Mouse (Mus musculus): Measurements from ENCODE around the gene Casc4.

The Casc4 gene

DNA sequence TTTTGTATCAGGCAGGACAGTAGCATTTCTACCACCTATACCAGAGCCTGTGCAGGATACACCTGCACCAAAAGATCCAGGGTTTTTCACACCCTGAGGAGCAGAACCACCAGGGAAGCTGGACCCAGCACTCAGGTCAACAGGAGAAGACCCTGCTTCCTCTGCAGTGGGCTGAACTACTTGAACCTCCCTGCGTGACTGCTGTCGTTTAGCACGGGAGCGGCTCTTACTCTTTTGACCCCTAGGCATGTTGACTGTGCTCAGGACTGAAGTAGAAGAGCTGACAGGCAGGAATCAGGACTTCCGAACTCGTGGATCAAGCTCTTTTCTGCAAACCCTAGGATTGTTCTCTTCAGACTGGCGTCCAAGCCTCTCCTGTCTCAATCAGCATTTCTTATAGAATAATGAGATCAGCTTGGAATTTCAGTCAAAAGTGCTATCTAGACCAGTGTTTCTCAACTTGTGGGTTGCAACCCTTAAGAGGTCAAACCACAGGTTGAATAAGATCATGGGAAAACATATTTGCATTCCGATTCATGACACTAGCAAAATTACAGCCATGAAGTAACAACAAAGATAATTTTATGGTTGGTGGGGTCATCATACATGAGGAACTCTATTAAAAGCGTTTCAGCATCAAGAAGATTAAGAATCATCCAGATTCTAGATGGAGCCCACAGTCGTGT, 88.3 kb downstream of the Casc4 start:
- peaks cover 10% of the 10 kb centered on the region for H3K36me3 ChIP-seq (ENCODE audit: insufficient read depth, low read length)
- TF ChIP-seq POU5F1 (IDR thresholded peaks at IDR 0.05; ENCODE audit: borderline replicate concordance, low read length): no peak
- no peak for TF ChIP-seq NANOG (IDR thresholded peaks at IDR 0.05; ENCODE audit: borderline replicate concordance, low read length)
- no peak for TF ChIP-seq CTCF (conservative IDR thresholded peaks at IDR 0.05; ENCODE audit: low read length)
- no peaks in the 10 kb centered on the region; the same call in 1 of the 2 replicates for H3K9me3 ChIP-seq (ENCODE audit: low read length)
- H3K4me3 ChIP-seq (replicated peaks; ENCODE audit: low read length): peak overlapping the region; percentile 99
- H3K4me1 ChIP-seq (replicated peaks; ENCODE audit: low read depth, low read length): peaks cover 23% of the 10 kb centered on the region
- no peaks in the 10 kb centered on the region for H3K27me3 ChIP-seq (ENCODE audit: insufficient read depth, low read length)

DNA sequence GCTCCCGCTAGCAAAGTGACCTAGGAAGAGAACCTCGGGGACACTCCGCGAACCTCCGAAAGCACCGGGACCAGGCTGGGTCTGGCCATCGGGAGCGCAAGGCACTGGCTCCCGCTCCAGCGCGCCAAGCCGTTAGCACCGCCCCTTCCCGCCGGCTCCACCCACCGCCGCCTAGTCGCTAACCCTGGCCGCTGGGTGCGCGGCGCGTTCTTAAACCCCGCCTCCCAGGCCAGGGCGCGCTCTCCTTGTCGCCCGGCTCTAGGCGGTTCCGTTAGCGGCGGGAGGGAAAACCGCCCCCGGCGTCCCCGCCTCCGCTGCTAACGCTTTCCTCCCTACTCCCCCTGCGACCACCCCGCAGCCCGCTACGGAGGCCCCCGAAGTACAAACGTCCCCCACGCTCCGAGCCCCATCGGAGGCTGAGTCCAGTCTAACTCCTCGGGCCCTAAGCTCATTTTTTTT, 89.0 kb downstream of the Casc4 start, which contains the start of the genes Ctdspl2 and Mageb3:
TSS of gene Ctdspl2 (plus strand) at position 237 of the 459 bp plus-strand sequence.
TSS of gene Mageb3 (minus strand) at position 328 of the 459 bp plus-strand sequence.
- H3K9me3 ChIP-seq (ENCODE audit: low read length): no peaks in the 10 kb centered on the region; the same call in 1 of the 2 replicates

DNA sequence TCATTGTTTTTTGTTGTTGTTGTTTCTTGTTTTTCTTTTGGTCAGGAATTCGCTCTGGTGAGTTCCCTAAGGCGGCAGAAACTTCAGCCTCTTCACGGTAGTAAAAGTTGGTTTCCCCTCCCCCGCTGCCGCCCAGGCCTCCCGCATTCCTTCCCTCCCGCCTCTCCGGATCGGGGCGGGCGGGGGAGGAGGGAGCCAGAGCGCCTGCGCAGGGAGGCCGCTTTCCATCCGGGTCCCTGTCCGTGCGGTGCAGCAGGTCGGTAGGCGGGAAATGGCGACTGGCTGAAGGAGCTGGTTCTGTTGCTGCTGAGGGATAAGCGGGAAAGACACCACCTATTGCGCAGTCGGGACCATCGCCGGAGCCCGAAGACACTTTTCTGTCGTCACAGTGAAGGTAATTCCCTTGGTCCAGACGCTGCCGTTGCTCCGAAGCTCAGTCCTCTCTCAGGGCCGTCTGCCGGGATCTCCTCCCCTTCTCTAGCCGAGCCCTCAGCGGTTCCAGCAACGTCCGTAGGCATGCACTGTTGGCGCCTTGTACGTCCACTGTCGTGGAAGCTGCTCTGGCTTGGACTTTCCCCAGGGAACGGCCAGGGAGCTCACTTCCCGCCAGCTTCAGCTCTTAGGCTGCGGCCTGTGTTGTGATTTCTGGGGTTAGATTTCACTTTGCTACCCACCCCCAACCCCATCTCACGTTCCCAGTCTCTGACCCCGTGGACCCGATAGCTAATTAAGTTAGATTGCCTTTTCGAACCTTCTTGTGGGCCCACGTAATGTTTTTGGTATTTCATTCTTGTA, 89.7 kb downstream of the Casc4 start:
- TF ChIP-seq CTCF (conservative IDR thresholded peaks at IDR 0.05; ENCODE audit: low read length) (no peak), POU5F1 (IDR thresholded peaks at IDR 0.05; ENCODE audit: borderline replicate concordance, low read length) (no peak), NANOG (IDR thresholded peaks at IDR 0.05; ENCODE audit: borderline replicate concordance, low read length) (no peak)
- H3K4me1 ChIP-seq (replicated peaks; ENCODE audit: low read depth, low read length): peaks cover 23% of the 10 kb centered on the region
- H3K9me3 ChIP-seq (ENCODE audit: low read length): no peaks in the 10 kb centered on the region; the same call in 1 of the 2 replicates
- peaks cover 17% of the 10 kb centered on the region for H3K36me3 ChIP-seq (ENCODE audit: insufficient read depth, low read length)
- peak overlapping the region; percentile 99 for H3K4me3 ChIP-seq (replicated peaks; ENCODE audit: low read length)
- H3K27me3 ChIP-seq (ENCODE audit: insufficient read depth, low read length): no peaks in the 10 kb centered on the region

More for the DNA sequence above, 89.0 kb downstream of the Casc4 start, which contains the start of the genes Ctdspl2 and Mageb3:
- H3K4me3 ChIP-seq (replicated peaks; ENCODE audit: low read length): peak within 1 kb of the TSS; percentile 99
- H3K36me3 ChIP-seq (ENCODE audit: insufficient read depth, low read length): peaks cover 16% of the 10 kb centered on the region
- H3K4me1 ChIP-seq (replicated peaks; ENCODE audit: low read depth, low read length): peaks cover 23% of the 10 kb centered on the region
- TF ChIP-seq POU5F1 (IDR thresholded peaks at IDR 0.05; ENCODE audit: borderline replicate concordance, low read length) (no peak), CTCF (conservative IDR thresholded peaks at IDR 0.05; ENCODE audit: low read length) (no peak), NANOG (IDR thresholded peaks at IDR 0.05; ENCODE audit: borderline replicate concordance, low read length) (no peak)
- H3K27me3 ChIP-seq (ENCODE audit: insufficient read depth, low read length): no peaks in the 10 kb centered on the region

DNA sequence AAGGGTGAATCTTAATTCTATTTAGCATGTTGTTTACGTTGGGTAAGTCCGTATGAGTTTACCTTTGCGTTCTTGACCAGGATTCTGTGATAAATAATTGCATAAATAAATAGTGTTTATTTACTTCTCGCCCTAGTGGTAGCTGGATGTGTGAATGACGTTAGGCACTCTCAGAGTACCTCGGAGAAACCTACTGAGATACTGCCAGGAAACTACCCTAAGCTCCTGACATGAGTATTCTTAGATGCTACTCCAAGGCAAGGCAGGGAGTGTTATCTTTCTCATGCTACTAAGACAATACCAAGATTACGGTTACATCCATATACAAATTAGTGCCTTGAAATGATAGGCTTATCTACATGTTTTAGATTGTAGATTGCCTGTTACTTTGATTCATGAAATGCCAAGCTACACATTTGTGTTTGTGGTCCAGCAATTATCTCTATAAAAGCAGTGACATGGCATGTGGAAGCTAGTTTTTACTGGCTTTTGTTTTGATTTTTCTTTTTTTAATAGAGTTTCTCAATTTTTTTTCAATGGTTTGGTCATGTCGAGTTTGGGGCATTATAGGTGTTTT, 90.5 kb downstream of the Casc4 start:
- Histone ChIP-seq H3K4me3 (replicated peaks; ENCODE audit: low read length) (peak overlapping the region; percentile 99), H3K9me3 (ENCODE audit: low read length) (no peaks in the 10 kb centered on the region), H3K27me3 (ENCODE audit: insufficient read depth, low read length) (no peaks in the 10 kb centered on the region), H3K4me1 (replicated peaks; ENCODE audit: low read depth, low read length) (peaks cover 24% of the 10 kb centered on the region), H3K36me3 (ENCODE audit: insufficient read depth, low read length) (peaks cover 24% of the 10 kb centered on the region)
- TF ChIP-seq NANOG (IDR thresholded peaks at IDR 0.05; ENCODE audit: borderline replicate concordance, low read length) (no peak), POU5F1 (IDR thresholded peaks at IDR 0.05; ENCODE audit: borderline replicate concordance, low read length) (no peak), CTCF (conservative IDR thresholded peaks at IDR 0.05; ENCODE audit: low read length) (no peak)

Data from E14TG2a.4 (cell line).